Mouse (Mus musculus) brain, embryonic 14.5 days (tissue): ENCODE results near the gene F11.

ENCODE experiments used
- CTCF ChIP-seq: fragments of 200-500 bp; IDR thresholded peaks from 2 replicates; pipeline ENCODE4 v1.5.1; 2012; ENCODE audit warnings: inconsistent platforms, mild to moderate bottlenecking, moderate library complexity, borderline replicate concordance; ENCODE audit not compliant: insufficient read depth, insufficient read length; ENCODE audit errors: extremely low read depth
- POLR2A ChIP-seq: fragments of 200-500 bp; IDR thresholded peaks from 2 replicates; pipeline ENCODE4 v1.6.1; 2012; ENCODE audit warnings: mild to moderate bottlenecking, inconsistent platforms, borderline replicate concordance; ENCODE audit not compliant: poor library complexity, insufficient read depth, insufficient read length, severe bottlenecking; ENCODE audit errors: extremely low read depth

GRCm38 (mm10) chr8:45253586-45253985 lies 8.2 kb downstream of the F11 start:
- TF ChIP-seq CTCF, result no peak
- no peak for TF ChIP-seq POLR2A
